Mouse (Mus musculus) G1E (cell line): ENCODE data around the gene Nrip2. TPM values are rescaled to one million over a fixed set of nuclear protein-coding genes. Genes with fewer than 3 reads are reported as not detected.
A peak's percentile ranks its signal among the peaks of the same experiment; 100 is the strongest.

ENCODE experiments used
- ATAC-seq: 2 replicates; pipeline ENCODE4 v1.8.0; 2016; ENCODE audit warnings: mild to moderate bottlenecking; ENCODE audit not compliant: insufficient number of reproducible peaks, poor library complexity, low FRiP score, severe bottlenecking; ENCODE audit errors: extremely low read depth
- DNase-seq: peaks from one replicate; pipeline ENCODE4 v3.0.0; 2012; ENCODE audit warnings: low spot score
- H3K27me3 ChIP-seq: 2 replicates; pipeline ENCODE4 v1.6.1; 2012; ENCODE audit warnings: mild to moderate bottlenecking, low read length, inconsistent platforms; ENCODE audit not compliant: insufficient read depth
- H3K36me3 ChIP-seq: replicated peaks from 2 replicates; pipeline ENCODE3; 2012; ENCODE audit warnings: mild to moderate bottlenecking, inconsistent platforms
- H3K4me1 ChIP-seq: 2 replicates; pipeline ENCODE4 v1.6.1; 2012; ENCODE audit warnings: low read depth, low read length, inconsistent platforms, mixed read lengths; ENCODE audit not compliant: insufficient read depth
- H3K4me3 ChIP-seq: 2 replicates; pipeline ENCODE4 v1.5.1; 2012; ENCODE audit warnings: low read depth, mild to moderate bottlenecking, inconsistent platforms, low read length, moderate library complexity, mixed read lengths
- H3K9me3 ChIP-seq: replicated peaks from 2 replicates; pipeline ENCODE4 v1.6.1; 2012; ENCODE audit warnings: inconsistent platforms
- CTCF ChIP-seq: IDR thresholded peaks from 2 replicates; pipeline ENCODE4 v1.5.1; 2012; ENCODE audit warnings: low read depth, low read length, inconsistent platforms, mixed read lengths
- GATA1 ChIP-seq: IDR thresholded peaks from 2 replicates; pipeline ENCODE4 v1.6.1; 2012; ENCODE audit warnings: borderline replicate concordance, low read length, inconsistent platforms, mixed read lengths
- GATA2 ChIP-seq: IDR thresholded peaks from 2 replicates; pipeline ENCODE4 v1.6.1; 2012; ENCODE audit warnings: low read depth, low read length, inconsistent platforms, borderline replicate concordance
- POLR2AphosphoS5 ChIP-seq: IDR thresholded peaks from 2 replicates; pipeline ENCODE4 v1.6.1; 2012; ENCODE audit warnings: low read depth, low read length, inconsistent platforms; ENCODE audit not compliant: insufficient replicate concordance
- TAL1 ChIP-seq: conservative IDR thresholded peaks from 2 replicates; pipeline ENCODE4 v1.6.1; 2012; ENCODE audit warnings: low read depth, low read length, inconsistent platforms, mixed read lengths
- polyA plus RNA-seq: library from polyadenylated mRNA; stranded (reverse); fragments of >175 nt; gene quantifications from 2 replicates; pipeline ENCODE4 v1.2.3, GENCODE M21; 2012
- total RNA-seq, 2 experiments: library from RNA; stranded (forward) in 1 of 2; stranded (reverse) in 1 of 2; fragments of 200-1000 nt in 1 of 2; fragments of >200 nt in 1 of 2; fragmentation: Nextera tagmentation in 1 of 2; gene quantifications; 2 replicates each; pipeline ENCODE4 v1.2.3; 2014 to 2017

Nrip2 gene
- total and polyA plus RNA-seq, 3 experiments, result 0.11 TPM; not detected in 2

DNA sequence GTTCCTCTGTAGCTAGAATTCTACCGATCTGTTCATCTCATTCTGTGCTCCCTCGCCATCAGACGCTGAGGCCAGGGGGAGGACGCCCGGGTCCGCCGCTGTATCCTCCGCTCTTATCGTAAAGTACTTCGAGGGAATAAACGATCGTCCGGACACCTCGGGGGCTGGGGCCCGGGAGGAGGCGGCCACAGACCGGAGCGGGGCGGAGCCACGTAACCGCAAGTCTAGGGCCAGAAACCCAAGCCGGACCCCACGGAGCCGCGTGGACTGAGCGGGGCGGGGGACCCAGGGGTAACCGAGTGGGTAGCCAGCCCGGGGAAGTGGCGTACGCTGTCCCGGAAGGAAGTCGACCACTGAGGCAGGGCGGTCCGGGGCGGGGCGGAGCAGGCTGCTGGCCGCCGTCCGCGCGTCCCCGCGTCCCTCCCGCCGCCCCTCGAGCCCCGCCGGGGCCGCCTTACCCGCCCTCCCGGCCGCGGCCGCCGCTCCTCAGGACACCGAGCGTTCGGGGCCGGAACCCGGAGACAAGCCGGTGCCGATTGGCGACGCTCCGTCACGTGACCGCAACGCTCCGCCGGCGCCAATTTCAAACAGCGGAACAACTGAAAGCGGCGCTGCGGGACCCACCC is 36.6 kb upstream of the Nrip2 start, which contains the start of the genes Rhno1 and Foxm1:
Gene Rhno1, minus strand, starts transcription at position 531 of the 626 bp plus-strand sequence.
Gene Foxm1, plus strand, starts transcription at position 587 of the 626 bp plus-strand sequence.
- DNase-seq, result peak; percentile 87
- TF ChIP-seq TAL1, result no peak
- no peak for TF ChIP-seq GATA2
- TF ChIP-seq GATA1, result no peak
- no peak for TF ChIP-seq POLR2AphosphoS5
- no peak for TF ChIP-seq CTCF
- Histone ChIP-seq H3K9me3 (no peaks in the 10 kb centered on the region), H3K36me3 (peaks cover 68% of the 10 kb centered on the region), H3K4me3 (peak within 1 kb of the TSS; percentile 94), H3K4me1 (peaks cover 45% of the 10 kb centered on the region), H3K27me3 (no peaks in the 10 kb centered on the region)
- ATAC-seq, result peak; percentile 58

GRCm38 (mm10) chr6:128363007-128363825 is 35.9 kb upstream of the Nrip2 start:
- peak; percentile 5; the same call in 1 of the 2 replicates for ATAC-seq
- no peaks in the 10 kb centered on the region for H3K27me3 ChIP-seq
- H3K9me3 ChIP-seq, result no peaks in the 10 kb centered on the region
- H3K4me1 ChIP-seq, result peaks cover 45% of the 10 kb centered on the region
- TF ChIP-seq CTCF (no peak), POLR2AphosphoS5 (no peak), TAL1 (no peak)
- H3K36me3 ChIP-seq, result peaks cover 67% of the 10 kb centered on the region
- peak overlapping the region; percentile 94 for H3K4me3 ChIP-seq
- DNase-seq, result peak; percentile 52

- no peak overlapping the region for H3K4me3 ChIP-seq
- ATAC-seq (no peak), DNase-seq (no peak)
- H3K27me3 ChIP-seq, result no peaks in the 10 kb centered on the region
- H3K4me1 ChIP-seq, result peaks cover 36% of the 10 kb centered on the region
- H3K36me3 ChIP-seq, result peaks cover 67% of the 10 kb centered on the region
- no peaks in the 10 kb centered on the region for H3K9me3 ChIP-seq
- no peak for TF ChIP-seq POLR2AphosphoS5
Measured at GRCm38 (mm10) chr6:128364721-128365120, 34.4 kb upstream of the Nrip2 start.

GRCm38 (mm10) chr6:128366466-128366865 is 32.6 kb upstream of the Nrip2 start:
- Histone ChIP-seq H3K4me1 (peaks cover 20% of the 10 kb centered on the region), H3K4me3 (no peak overlapping the region), H3K36me3 (peaks cover 70% of the 10 kb centered on the region), H3K9me3 (no peaks in the 10 kb centered on the region), H3K27me3 (no peaks in the 10 kb centered on the region)
- no peak for TF ChIP-seq GATA1
- no peak for TF ChIP-seq TAL1
- TF ChIP-seq POLR2AphosphoS5, result no peak
- no peak for TF ChIP-seq GATA2
- no peak for TF ChIP-seq CTCF
- ATAC-seq (no peak), DNase-seq (no peak)

DNA sequence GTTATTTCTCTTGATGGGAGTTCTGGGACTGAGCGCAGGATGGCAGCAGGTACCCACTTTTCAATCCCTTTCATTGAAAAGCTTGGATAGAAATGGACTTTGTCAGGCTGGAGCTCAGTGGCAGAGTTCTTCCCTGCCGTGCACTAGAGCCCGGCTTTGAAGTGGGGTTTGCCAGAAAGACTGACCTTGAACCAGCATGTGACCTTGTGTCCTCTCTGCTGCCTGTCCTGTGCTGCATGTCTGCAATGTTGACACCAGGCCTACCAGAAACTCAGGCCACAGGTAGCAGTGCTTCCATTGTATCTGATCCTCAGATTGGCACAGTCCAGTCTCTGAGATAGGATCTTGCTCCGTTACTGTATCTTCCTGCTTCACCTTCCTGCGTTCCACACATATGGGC is 29.1 kb upstream of the Nrip2 start:
- Histone ChIP-seq H3K9me3 (no peaks in the 10 kb centered on the region), H3K4me1 (0 out of 2 replicates have a peak, but pooled peaks cover 4% of the 10 kb centered on the region), H3K27me3 (no peaks in the 10 kb centered on the region; the same call in 1 of the 2 replicates), H3K36me3 (peaks cover 97% of the 10 kb centered on the region), H3K4me3 (no peak overlapping the region)
- no peak for ATAC-seq
- no peak for DNase-seq
- TF ChIP-seq GATA2 (no peak), CTCF (no peak), TAL1 (no peak), GATA1 (no peak), POLR2AphosphoS5 (no peak)

DNA sequence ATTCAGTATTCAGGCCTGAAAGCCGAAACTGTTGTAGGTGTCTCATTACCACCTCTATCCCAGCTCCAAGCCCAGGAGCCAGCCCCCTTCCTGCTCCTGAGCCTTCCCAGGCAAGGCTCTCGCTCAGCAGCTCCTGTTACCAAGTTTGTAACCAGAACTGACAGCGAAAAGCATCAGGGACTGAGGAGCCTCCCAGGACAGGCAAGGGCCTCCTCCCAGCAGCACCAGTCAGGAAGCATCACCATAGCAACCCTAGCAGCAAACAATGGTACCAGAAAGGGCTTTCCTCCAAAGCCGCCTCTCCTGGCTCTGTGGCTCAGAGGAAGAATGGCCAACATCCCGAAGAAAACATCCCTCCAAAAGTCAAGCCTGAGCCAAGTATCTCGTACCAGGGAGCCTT is 23.9 kb upstream of the Nrip2 start, which contains the start of the genes Tex52 and Gm44596:
Gene Tex52, plus strand, starts transcription at position 265 of the 400 bp plus-strand sequence.
Gene Gm44596, plus strand, starts transcription at position 312 of the 400 bp plus-strand sequence.
- Histone ChIP-seq H3K4me3 (no peak within 1 kb of the TSS), H3K4me1 (no peaks in the 10 kb centered on the region; the same call in 1 of the 2 replicates), H3K9me3 (no peaks in the 10 kb centered on the region), H3K36me3 (peaks cover 64% of the 10 kb centered on the region), H3K27me3 (peaks cover 6% of the 10 kb centered on the region; the same call in 1 of the 2 replicates)
- ATAC-seq, result no peak
- TF ChIP-seq POLR2AphosphoS5, result no peak
- no peak for TF ChIP-seq TAL1
- no peak for TF ChIP-seq CTCF
- no peak for TF ChIP-seq GATA2
- TF ChIP-seq GATA1, result no peak
- DNase-seq, result no peak
